Mouse (Mus musculus) adrenal gland, adult 8-10 months (tissue): ENCODE data around the gene Celsr1. TPM values are rescaled to one million over a fixed set of nuclear protein-coding genes. Genes with fewer than 3 reads are reported as not detected.

Experiments
- DNase-seq: peaks from one replicate; pipeline ENCODE4 v3.0.0; 2022
- total RNA-seq, 4 experiments: library from RNA; stranded (reverse); gene quantifications; 2 replicates each; pipeline ENCODE4 v1.2.4; 2022

The Celsr1 gene
- total RNA-seq, 4 experiments from 2014 or later, result 5.2 to 16.1 (median 8.7) TPM

- DNase-seq, result no peak
These were observed 39.5 kb downstream of the Celsr1 start for GRCm38 (mm10) chr15:85993931-85994583.

DNA sequence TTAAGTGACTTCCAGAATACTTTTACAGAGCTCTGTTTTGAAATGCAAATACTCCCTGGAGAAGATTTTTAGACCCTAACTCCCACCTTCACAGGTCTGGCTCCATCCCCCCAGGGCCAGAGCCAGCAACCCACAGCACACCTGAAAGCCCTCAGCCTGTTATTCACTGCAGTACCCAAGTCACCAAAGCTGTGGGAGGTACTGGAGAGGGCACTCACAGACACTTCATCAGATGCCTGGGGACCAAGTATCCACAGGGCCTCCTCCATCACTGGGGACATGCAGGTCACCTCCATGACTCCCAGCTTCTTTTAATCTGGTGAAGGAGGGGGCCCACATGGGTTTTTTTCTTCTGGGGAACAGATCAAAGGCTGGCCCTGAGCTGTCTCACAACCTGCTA, 40.2 kb downstream of the Celsr1 start:
- no peak for DNase-seq

DNA sequence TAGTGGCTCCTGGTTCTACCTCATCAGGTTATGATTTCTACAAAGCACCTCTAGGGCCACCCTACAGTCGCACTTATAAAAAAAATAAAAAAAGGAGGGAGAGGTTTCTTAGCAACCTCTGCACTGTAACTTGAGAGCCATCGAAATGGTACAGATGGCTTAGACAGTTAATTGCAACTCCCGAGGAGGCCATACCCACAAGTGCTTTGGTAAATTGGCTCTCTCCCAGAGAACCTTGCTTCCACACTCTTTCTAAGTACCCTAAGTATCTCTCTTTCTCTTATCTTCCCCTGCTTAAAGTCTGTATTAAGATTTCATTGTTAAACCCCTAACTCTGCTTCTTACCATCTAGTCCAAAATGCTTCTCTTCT, 41.5 kb downstream of the Celsr1 start:
- DNase-seq, result no peak

DNA sequence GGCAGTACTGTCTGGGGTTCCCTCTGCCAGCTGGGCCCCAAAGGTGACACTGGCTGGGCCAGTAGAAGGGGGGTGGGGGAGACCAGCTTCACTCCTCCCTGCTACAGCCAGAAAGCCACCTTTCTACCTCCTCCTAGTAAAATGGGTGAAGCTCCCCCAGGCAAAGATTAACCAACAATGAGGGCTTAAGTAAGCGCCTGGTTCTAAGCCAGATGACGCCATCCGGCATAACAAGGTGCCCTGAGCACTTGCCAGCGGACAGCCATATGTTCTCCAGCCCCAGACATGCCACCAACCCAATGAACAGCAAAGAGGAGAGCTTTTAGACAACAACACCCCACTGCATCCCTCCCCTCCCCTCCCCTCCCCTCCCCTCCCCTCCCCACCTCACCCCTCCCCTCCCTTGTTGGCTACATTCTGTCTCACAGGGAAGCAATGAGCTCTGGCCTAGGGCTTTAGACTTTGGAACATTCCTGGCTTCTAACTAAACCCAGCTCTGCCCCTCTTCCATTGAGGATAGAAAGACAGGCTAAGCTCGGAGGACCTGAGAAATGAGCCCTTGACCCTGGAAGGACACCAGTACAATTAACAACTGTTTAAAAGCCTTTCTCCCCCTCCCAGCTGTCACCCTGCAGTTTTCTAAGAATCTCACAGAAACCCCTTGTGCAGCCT, 42.0 kb downstream of the Celsr1 start:
- no peak for DNase-seq

DNA sequence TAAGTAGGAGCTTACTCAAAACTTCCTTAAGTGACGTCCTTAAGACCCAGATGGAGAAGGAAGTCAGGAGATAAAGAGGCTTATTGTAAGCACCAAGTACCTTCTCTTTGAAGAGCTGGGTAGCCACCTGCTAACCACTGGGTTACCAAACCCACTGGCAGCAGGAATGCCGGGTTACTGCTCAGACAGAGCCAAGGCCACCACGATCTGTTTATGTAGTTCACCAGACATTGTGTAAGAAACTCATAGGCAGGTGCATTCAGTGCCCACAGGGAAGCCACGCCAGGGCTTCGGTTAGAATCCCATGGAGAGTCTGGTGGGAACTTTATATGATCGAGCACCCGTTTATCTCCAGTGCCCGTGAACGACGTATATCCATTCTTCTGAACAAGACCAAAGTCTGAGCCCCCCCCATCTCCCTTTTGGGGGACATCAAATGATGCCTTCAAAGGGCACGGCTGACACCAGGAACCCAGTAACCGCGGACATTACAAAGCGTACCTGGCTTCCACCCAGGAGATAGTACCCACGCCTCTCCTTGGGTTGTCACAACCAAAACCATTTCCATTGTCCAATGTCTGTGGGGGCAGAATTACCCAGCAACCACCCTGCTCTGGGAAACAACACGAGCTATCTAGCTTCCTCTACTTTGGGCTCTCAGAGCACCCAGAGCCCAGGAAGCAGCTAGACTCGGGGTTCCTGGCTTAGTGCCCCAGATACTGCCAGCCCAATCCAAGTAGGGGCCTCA, 42.7 kb downstream of the Celsr1 start:
- DNase-seq, result no peak

DNA sequence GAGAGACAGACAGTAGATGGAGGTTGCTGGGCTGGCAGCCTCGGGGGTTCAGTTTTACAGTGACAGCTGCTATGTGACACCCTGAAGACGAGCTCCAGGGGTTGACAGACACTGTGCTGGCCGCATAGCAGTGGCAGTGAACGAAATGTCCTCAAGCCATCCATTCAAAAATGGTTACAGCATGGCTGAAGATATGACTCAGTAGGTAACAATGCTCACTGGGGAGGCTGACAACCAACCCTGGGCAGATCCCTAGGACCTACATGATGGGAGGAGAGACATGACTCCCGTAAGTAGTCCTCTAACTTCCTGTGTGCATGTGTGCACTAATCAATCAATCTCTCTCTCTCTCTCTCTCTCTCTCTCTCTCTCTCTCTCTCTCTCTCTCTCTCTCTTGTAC, 45.7 kb downstream of the Celsr1 start:
- no peak for DNase-seq

DNA sequence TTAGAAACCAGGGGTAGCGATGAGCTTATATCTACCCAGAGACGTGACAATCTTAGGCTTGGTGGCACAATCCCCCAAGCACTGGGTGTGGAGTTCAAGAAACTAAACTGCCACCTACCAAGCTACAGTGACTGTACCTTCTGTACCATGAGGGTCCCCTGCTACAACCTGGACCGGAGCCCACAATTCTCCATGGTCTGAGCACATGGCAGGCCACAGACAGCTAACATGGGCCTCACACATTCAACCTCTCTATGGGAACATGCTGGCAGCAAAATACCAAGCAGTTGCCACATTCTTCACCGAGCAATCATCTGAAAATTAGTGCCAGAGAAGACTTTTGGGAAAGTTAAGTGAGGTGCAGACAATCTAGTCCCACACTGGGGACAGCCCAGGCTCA, 47.4 kb downstream of the Celsr1 start:
- no peak for DNase-seq

DNA sequence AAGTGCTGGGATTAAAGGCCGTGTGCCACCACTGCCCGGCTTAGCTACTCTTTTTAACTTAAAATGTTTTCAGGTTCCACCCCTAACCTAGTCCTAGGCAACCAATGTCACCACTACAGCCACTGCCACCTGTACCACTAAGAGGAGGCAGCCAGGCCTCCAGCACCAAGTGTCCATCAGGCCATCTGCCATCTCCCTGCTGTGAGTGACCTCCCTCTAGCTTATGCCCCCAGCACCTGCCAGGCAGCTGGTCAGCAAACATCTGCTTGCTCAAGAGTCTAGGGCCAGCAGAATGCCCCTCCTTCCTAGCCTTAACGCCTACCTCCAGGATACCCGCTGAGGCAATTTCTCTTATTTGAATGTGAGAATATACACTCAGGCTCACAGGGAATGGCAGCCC, 48.0 kb downstream of the Celsr1 start:
- no peak for DNase-seq

DNA sequence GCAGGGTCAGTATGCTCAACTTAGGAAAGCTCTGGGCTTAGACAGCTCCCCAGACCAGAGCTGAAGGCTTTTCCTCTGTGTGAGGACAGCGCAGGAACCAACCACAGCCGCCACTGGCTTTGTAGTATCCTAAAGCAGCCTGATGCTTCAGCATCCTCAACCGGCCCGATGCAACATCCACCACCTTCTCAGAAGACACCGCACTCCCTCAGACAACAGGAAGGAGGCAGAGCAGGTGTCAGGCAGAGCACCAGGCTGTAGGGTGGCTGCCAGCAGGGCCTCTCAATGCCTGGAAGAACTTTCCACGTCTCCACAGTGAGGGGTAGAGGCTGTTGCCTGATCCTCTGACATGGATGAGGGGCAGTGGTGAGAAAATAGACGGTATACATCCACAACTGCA, 50.4 kb downstream of the Celsr1 start:
- no peak for DNase-seq

- no peak for DNase-seq
These were observed 51.2 kb downstream of the Celsr1 start for GRCm38 (mm10) chr15:85982416-85982775.

DNA sequence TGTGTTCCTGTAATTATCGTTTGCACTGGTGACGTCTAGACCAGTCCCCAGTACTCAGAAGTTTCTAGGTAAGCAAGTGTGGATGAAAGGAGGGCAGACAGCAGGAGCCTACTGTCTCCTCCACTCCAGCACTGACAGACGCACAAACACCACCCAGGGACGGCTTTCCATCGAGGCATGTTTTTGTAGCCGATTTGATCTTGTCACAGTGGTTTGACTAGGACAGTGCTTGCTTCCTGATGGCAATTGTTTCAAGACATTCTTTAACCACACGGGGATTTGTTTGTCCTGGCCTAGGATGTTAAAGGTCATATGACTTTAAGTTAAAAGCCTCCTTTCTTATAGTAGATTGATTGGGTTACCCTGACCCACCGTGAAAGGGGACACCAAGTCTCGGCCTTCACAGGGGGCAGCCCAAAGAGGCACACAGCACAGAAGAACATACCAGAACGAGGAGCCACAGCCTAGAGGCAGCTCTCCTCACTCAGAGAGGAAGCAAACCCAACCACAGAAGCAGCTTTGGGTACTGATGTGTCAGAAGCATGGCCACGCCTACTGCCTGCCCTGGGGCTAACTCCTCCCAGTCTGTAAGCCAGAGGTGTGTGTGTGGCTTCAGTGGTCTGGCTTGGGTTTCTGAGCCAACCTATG, 51.7 kb downstream of the Celsr1 start:
- no peak for DNase-seq

DNA sequence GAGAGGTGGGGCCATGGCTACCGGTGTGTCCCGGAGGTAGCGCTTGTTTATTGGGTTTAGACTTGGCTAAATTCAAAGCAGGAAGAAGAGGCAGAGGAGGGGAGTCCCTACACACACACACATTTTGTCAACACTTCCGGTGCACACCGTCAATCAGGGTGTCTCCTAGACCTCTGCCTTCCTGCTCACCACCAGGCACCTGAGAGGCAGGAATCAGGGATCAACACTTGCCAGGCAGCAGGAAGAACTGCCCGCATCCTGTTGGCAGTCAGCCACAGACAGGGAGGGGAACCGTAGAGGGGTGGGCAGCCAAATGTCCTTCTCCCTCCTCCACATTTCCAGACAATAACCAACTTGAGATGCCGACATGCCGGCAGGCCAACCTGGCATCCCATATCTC, 56.5 kb downstream of the Celsr1 start:
- DNase-seq, result peak; percentile 9

DNA sequence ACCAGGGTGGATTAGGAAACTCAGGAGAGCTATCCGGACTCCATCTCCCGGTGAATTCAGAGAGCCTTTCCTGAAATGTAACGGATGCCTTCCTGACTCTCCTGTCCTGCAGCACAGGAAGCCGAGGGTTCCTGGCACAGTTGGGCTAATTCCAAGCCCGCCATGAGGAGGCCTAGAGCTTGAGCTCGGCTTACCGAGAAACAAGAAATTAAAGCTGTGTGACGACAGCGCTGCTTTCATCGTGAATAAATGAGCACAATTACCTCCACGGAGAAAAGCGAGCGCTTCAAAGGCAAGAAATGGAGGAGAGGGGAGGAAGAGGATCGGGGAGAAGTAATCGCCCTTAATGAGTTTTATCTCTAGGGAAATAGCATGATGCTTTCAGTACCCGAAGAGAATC, 57.8 kb downstream of the Celsr1 start:
- DNase-seq, result no peak

- no peak for DNase-seq
These were observed 62.0 kb downstream of the Celsr1 start for GRCm38 (mm10) chr15:85971596-85971995.

DNA sequence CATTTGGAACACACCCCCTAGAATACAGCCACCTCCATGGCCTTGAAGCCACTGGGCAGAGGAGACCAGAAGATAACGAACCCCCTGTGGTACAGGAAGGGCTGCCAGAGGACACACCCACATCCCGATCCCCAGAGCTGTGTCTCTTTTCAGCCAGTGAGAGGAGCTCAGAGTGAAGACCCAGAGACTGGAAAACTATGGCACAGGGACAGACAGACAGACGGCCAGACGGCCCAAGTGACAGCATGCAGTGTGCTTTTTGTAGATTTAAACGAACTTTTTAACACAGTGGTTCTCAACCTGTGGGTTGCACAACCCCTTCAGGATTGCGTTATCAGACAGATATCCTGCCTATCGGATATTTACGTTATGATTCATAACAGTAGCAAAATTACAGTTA, 63.1 kb downstream of the Celsr1 start:
- no peak for DNase-seq

DNA sequence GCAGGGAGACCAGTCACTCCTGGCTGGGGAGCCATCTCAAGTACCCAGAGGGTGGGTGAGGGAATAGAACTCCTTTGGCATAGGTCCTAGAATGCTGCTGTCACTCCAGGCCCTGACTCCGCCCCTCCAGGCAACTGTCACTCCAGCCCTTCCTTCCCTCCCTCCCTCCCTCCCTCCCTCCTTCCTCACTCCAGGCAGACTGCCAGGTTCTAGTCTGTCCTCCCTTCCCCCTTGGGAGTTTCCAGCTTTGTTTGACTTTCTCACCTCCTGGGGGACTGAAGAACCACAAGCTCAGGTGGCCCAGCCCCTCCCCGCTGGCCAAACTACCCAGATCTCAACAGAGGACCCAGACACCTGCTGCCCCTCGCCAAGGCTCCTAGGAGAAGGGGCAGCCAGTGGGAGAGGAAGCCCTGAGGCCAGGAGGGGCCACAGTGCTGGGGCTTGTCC, 63.8 kb downstream of the Celsr1 start:
- peak; percentile 31 for DNase-seq

GRCm38 (mm10) chr15:85969291-85969690, 64.3 kb downstream of the Celsr1 start:
- no peak for DNase-seq

DNA sequence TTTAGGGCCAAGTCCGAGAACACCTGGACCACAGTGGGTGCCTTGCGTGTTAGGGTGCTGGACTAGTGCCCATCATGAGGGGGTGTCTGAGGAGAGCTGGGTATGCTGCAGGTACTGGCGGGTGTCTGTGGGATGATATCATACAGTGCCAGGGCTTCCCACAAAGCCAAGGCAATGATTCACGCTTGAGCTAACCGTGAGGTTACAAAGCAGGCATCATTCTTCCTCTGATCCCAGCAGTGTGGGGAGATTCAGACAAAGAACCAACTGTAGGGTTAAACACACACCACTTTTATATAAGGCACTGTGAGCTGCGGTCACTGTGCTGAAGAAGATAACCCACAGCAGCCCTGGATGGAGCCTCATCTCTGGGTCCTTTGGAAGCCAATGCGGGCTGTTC, 67.5 kb downstream of the Celsr1 start:
- DNase-seq, result no peak

DNA sequence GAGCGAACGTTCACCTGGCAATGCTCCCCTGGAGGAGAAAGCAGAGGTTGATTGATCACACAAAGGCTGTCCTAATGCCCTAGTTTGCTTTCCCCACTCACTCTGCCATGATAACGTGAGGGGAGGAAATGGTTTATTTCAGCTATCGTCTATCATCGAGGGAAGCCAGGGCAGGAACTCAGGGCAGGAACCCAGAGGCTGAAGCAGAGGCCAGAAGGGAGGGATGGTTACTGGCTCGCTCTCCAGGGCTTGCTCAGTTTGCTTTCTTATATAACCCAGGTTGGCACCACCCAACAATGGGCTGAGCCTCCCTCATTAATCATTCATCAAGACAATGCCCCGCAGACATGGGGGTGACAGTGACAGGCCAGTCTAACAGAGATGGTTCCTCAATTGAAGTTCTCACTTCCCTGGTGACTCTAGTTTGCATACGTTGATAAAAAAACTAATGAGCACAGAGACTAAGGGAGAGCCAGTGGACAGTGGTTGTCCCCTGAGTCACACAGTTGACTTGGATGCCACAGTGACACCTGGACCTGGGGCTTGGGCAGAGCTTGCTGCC, 70.2 kb downstream of the Celsr1 start:
- DNase-seq, result no peak

- DNase-seq, result no peak
These were observed 70.9 kb downstream of the Celsr1 start for GRCm38 (mm10) chr15:85962691-85963090.

GRCm38 (mm10) chr15:85961651-85962050, 71.9 kb downstream of the Celsr1 start:
- no peak for DNase-seq

DNA sequence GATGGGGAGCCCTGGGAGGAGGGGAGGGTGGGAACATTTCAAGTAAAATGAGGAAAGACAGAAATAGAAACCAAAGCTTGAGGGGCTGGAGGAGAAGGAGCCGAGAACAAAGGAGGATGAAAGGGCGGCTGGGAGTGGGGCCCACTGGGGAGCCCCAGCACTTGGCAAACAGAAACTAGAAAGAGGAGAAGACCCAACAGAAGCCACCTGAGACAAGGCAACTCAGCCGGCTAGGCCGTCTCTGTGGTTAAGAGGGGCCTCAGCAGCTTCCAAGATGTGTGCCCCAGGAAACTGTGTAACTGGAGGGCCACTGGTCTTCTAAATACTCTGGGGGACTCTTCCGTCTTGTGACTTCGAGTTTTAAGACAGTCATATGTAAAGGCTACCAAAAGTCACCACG, 72.4 kb downstream of the Celsr1 start:
- no peak for DNase-seq

- DNase-seq, result no peak
These were observed 77.4 kb downstream of the Celsr1 start for GRCm38 (mm10) chr15:85956202-85956601.
